Mouse (Mus musculus): ENCODE results near the gene Slc46a2. TPM values are rescaled to one million over a fixed set of nuclear protein-coding genes. Genes with fewer than 3 reads are reported as not detected.

The Slc46a2 gene
- polyA plus RNA-seq, 1 experiment, result 0.11 TPM

DNA sequence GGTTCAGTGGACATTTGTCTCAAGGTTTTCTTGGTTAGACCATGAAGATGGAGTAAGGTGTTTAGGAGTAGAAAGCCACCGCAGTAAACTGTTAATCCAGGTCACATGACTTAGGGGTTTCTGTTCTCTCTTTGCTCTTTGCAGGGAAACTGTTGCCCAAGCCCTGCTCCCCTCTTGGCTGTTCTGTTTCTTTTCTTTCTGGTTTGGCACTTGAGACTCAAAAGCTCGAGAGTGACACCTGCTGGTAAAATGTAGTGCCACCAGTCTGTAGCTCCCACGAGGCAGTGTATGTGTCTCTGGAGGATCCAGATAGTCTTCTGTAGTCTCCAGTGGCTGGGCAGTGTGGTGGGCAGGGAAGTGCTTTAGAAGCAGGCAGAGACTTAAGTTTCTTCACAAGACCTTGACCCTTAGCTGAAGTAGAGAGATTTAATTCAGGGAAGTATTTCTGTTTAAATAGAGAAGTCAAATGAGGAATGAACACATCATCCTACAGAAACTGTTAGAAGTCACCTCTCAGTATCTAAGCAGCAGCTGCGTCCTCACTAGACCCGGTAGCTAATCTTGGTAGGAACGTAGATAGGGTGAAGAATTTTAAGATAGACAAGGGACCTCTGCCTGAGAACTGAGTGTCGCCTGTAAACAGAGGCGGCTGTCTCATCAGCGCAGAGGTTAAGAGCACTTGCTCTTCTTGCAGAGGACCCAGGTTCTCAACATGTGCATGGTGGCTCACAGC lies 43.8 kb downstream of the Slc46a2 start:
- WGBS, result 59% methylated on average over 9 of the region's 9 CpGs
- peak; percentile 84 for DNase-seq
- Histone ChIP-seq H3K27ac (ENCODE audit: insufficient read depth, low read depth, low read length) (no peak overlapping the region), H3K4me3 (ENCODE audit: insufficient read depth, low read depth, low read length) (no peak overlapping the region), H3K27me3 (replicated peaks; ENCODE audit: control insufficient read depth, insufficient read depth, low read length) (no peaks in the 10 kb centered on the region), H3K4me1 (ENCODE audit: control insufficient read depth, insufficient read depth, low read length) (no peaks in the 10 kb centered on the region), H3K36me3 (ENCODE audit: control insufficient read depth, insufficient read depth, low read length) (no peaks in the 10 kb centered on the region)
- TF ChIP-seq POLR2A (IDR thresholded peaks at IDR 0.05; ENCODE audit: low read depth, low read length), result no peak
- TF ChIP-seq CTCF (conservative IDR thresholded peaks at IDR 0.05; ENCODE audit: insufficient read depth, insufficient read length, low read depth, low read length), result peak; percentile 84

DNA sequence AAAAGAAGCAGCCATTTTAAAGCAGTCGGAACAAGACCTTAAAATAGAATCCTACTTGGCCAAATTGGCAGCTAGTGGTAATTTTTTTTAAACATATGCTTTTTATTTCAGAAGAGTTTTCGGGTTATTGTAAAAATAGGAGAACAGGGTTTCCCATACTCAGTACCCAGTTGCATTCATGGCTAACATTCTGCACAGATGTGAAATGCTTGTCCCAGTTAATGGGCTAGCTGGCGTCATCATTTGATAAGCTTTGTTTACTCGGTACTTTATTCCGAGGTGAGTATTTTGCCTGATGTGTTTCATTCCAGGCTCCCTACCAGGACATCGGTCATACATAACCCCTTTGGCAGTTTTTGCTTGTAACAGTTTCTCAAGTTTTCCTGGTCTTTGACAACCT lies 44.4 kb downstream of the Slc46a2 start:
- H3K4me1 ChIP-seq (ENCODE audit: control insufficient read depth, insufficient read depth, low read length), result no peaks in the 10 kb centered on the region
- no peaks in the 10 kb centered on the region for H3K27me3 ChIP-seq (replicated peaks; ENCODE audit: control insufficient read depth, insufficient read depth, low read length)
- no peaks in the 10 kb centered on the region for H3K36me3 ChIP-seq (ENCODE audit: control insufficient read depth, insufficient read depth, low read length)
- WGBS, result 75% methylated on average over 6 of the region's 6 CpGs
- no peak for DNase-seq
- no peak overlapping the region for H3K27ac ChIP-seq (ENCODE audit: insufficient read depth, low read depth, low read length)
- H3K4me3 ChIP-seq (ENCODE audit: insufficient read depth, low read depth, low read length), result no peak overlapping the region
- no peak for TF ChIP-seq CTCF (conservative IDR thresholded peaks at IDR 0.05; ENCODE audit: insufficient read depth, insufficient read length, low read depth, low read length)
- no peak for TF ChIP-seq POLR2A (IDR thresholded peaks at IDR 0.05; ENCODE audit: low read depth, low read length)

DNA sequence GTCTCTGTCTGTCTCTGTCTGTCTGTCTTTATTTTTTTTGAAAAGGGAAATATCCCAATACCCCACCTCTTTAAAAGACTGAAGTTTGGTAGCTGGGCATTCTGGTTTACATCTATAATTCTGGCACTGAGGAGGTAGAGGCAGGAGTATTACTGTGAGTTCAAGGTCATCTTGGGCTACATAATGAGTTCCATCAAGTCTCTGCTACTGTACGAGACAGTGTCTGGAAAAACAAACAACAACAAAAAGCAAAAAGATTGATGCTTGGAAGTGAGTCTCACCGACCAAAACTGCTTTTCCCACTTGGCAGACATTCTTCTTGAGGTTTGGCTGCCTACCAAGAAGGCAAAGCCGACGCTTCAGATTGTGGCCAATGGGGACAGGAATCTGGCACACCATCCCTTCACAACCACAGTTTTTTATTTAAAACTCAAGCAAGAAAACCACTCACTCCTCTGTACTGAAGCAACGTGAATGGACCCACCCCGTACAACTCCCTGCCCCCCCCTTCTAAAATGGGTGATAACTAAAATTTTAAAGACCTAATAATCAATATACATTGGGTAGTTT lies 45.3 kb downstream of the Slc46a2 start:
- Histone ChIP-seq H3K27me3 (replicated peaks; ENCODE audit: control insufficient read depth, insufficient read depth, low read length) (no peaks in the 10 kb centered on the region), H3K27ac (ENCODE audit: insufficient read depth, low read depth, low read length) (no peak overlapping the region), H3K4me3 (ENCODE audit: insufficient read depth, low read depth, low read length) (no peak overlapping the region), H3K4me1 (ENCODE audit: control insufficient read depth, insufficient read depth, low read length) (no peaks in the 10 kb centered on the region), H3K36me3 (ENCODE audit: control insufficient read depth, insufficient read depth, low read length) (no peaks in the 10 kb centered on the region)
- TF ChIP-seq CTCF (conservative IDR thresholded peaks at IDR 0.05; ENCODE audit: insufficient read depth, insufficient read length, low read depth, low read length) (no peak), POLR2A (IDR thresholded peaks at IDR 0.05; ENCODE audit: low read depth, low read length) (no peak)
- DNase-seq, result peak; percentile 70
- 17% methylated on average over 6 of the region's 6 CpGs for WGBS

DNA sequence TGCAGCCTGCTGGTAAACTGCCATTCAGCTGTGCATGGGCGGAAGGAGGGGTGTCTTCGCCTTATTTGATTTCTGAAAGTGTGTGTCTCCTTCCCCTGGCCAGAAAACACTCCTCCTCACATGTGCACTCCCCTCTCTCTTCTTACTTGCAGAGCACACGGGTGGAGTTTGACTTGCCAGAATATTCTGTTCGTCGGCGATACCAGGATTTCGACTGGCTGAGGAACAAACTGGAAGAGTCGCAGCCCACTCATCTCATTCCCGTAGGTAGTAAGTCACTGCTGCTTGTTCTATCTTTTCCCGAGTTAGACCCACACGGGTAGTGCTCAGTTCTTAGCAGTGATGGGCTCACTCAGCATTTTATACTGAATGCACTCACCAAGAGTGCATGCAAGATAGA lies 46.8 kb downstream of the Slc46a2 start:
- no peaks in the 10 kb centered on the region for H3K27me3 ChIP-seq (replicated peaks; ENCODE audit: control insufficient read depth, insufficient read depth, low read length)
- no peak overlapping the region for H3K4me3 ChIP-seq (ENCODE audit: insufficient read depth, low read depth, low read length)
- H3K27ac ChIP-seq (ENCODE audit: insufficient read depth, low read depth, low read length), result no peak overlapping the region
- no peaks in the 10 kb centered on the region for H3K4me1 ChIP-seq (ENCODE audit: control insufficient read depth, insufficient read depth, low read length)
- TF ChIP-seq POLR2A (IDR thresholded peaks at IDR 0.05; ENCODE audit: low read depth, low read length), result no peak
- TF ChIP-seq CTCF (conservative IDR thresholded peaks at IDR 0.05; ENCODE audit: insufficient read depth, insufficient read length, low read depth, low read length), result no peak
- WGBS, result 84% methylated on average over 11 of the region's 11 CpGs
- no peaks in the 10 kb centered on the region for H3K36me3 ChIP-seq (ENCODE audit: control insufficient read depth, insufficient read depth, low read length)
- no peak for DNase-seq

DNA sequence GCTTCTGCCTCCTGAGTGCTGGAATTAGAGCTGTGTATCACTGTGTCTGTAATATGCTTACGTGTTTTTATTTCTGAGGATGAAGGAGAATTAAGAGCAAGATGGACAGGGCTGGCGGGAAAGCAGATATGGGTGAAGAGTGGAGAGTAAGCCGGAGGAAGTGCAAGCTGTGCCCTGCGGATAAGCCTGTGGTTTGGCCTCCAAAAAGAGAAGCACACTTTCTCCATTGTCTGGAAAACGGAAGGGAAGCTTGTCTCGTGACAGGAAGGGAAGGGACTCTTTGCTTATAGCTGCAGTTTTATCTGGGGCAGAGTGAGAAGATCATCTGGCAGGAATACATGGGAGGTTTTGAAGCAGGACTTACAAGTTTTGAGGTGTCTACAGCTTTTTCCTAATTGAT lies 51.0 kb downstream of the Slc46a2 start:
- Histone ChIP-seq H3K4me1 (ENCODE audit: control insufficient read depth, insufficient read depth, low read length) (peaks cover 4% of the 10 kb centered on the region; the same call in 1 of the 2 replicates), H3K4me3 (ENCODE audit: insufficient read depth, low read depth, low read length) (no peak overlapping the region), H3K27me3 (replicated peaks; ENCODE audit: control insufficient read depth, insufficient read depth, low read length) (no peaks in the 10 kb centered on the region), H3K27ac (ENCODE audit: insufficient read depth, low read depth, low read length) (no peak overlapping the region), H3K36me3 (ENCODE audit: control insufficient read depth, insufficient read depth, low read length) (no peaks in the 10 kb centered on the region)
- WGBS, result 77% methylated on average over 6 of the region's 6 CpGs
- DNase-seq, result peak; percentile 43
- TF ChIP-seq POLR2A (IDR thresholded peaks at IDR 0.05; ENCODE audit: low read depth, low read length) (no peak), CTCF (conservative IDR thresholded peaks at IDR 0.05; ENCODE audit: insufficient read depth, insufficient read length, low read depth, low read length) (no peak)

DNA sequence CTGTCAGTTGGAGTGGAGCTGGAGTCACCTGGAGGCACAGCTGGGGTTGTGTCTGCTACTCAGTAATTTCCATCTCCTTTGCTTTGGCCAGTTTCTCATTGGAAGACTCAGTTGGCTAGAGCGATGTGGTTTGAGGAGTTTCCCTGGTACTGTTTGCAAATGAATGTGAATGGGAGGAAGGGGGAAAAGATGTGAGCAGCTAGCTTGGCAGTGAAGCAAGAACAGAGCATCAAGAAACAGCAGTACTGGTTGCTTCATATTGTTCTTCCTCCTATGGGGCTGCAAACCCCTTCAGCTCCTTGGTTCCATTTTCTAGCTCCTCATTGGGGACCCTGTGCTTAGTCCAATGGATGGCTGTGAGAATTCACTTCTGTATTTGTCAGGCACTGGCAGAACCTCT lies 52.5 kb downstream of the Slc46a2 start:
- TF ChIP-seq CTCF (conservative IDR thresholded peaks at IDR 0.05; ENCODE audit: insufficient read depth, insufficient read length, low read depth, low read length) (no peak), POLR2A (IDR thresholded peaks at IDR 0.05; ENCODE audit: low read depth, low read length) (no peak)

DNA sequence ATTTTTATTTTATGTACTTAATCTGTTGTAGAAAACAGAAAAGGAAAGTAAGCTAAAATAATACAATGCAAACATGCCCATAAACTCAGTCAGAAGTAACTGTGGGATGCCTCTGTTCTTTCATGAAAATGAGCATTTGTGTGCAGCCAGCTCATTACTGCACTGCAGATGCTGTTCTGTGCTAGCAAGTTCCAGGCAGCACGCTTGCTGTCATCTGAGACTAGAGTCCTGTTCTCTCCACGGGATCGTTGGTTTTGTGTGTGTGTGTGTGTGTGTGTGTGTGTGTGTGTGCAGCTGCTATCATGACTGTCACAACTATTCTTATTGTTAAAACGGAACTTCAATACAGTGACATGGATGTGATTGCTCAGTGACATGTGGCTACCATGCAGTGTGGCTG lies 53.0 kb downstream of the Slc46a2 start:
- Histone ChIP-seq H3K4me1 (ENCODE audit: control insufficient read depth, insufficient read depth, low read length) (peaks cover 4% of the 10 kb centered on the region; the same call in 1 of the 2 replicates), H3K27ac (ENCODE audit: insufficient read depth, low read depth, low read length) (no peak overlapping the region), H3K27me3 (replicated peaks; ENCODE audit: control insufficient read depth, insufficient read depth, low read length) (no peaks in the 10 kb centered on the region), H3K36me3 (ENCODE audit: control insufficient read depth, insufficient read depth, low read length) (no peaks in the 10 kb centered on the region), H3K4me3 (ENCODE audit: insufficient read depth, low read depth, low read length) (no peak overlapping the region)
- DNase-seq, result no peak
- TF ChIP-seq CTCF (conservative IDR thresholded peaks at IDR 0.05; ENCODE audit: insufficient read depth, insufficient read length, low read depth, low read length), result no peak
- TF ChIP-seq POLR2A (IDR thresholded peaks at IDR 0.05; ENCODE audit: low read depth, low read length), result no peak
- 61% methylated on average over 4 of the region's 4 CpGs for WGBS

More for the DNA sequence above, 52.5 kb downstream of the Slc46a2 start:
- WGBS, result 81% methylated on average over 1 of the region's 1 CpGs
- Histone ChIP-seq H3K27me3 (replicated peaks; ENCODE audit: control insufficient read depth, insufficient read depth, low read length) (no peaks in the 10 kb centered on the region), H3K4me3 (ENCODE audit: insufficient read depth, low read depth, low read length) (no peak overlapping the region), H3K36me3 (ENCODE audit: control insufficient read depth, insufficient read depth, low read length) (no peaks in the 10 kb centered on the region), H3K4me1 (ENCODE audit: control insufficient read depth, insufficient read depth, low read length) (peaks cover 4% of the 10 kb centered on the region; the same call in 1 of the 2 replicates), H3K27ac (ENCODE audit: insufficient read depth, low read depth, low read length) (no peak overlapping the region)
- no peak for DNase-seq

Measured in kidney, adult 2 months (tissue).